Mouse (Mus musculus) cerebellum, postnatal 36 days (tissue): Measurements from ENCODE around the gene Med27.
A peak's percentile ranks its signal among the peaks of the same experiment; 100 is the strongest.

ENCODE experiments used
- DNase-seq, 2 experiments: peaks; one replicate each; pipeline ENCODE4 v3.0.0; 2021 to 2022; ENCODE audit warnings: mixed read lengths in 2 of 2

Gene Med27

GRCm38 (mm10) chr2:29473907-29474306 lies 127.3 kb downstream of the Med27 start:
- DNase-seq, result no peak

- no peak for DNase-seq
Measured at GRCm38 (mm10) chr2:29476702-29477101, 130.1 kb downstream of the Med27 start.

GRCm38 (mm10) chr2:29481856-29482255 lies 135.2 kb downstream of the Med27 start:
- no peak for DNase-seq

GRCm38 (mm10) chr2:29482979-29483718 lies 136.5 kb downstream of the Med27 start:
- DNase-seq, result no peak

GRCm38 (mm10) chr2:29485519-29485918 lies 138.9 kb downstream of the Med27 start:
- DNase-seq, result no peak

- no peak for DNase-seq
Measured at GRCm38 (mm10) chr2:29486491-29486890, 139.9 kb downstream of the Med27 start.

GRCm38 (mm10) chr2:29487652-29488051 lies 141.0 kb downstream of the Med27 start:
- DNase-seq, result no peak

- DNase-seq, result no peak
Measured at GRCm38 (mm10) chr2:29488379-29489236, 142.0 kb downstream of the Med27 start.

- no peak for DNase-seq
Measured at GRCm38 (mm10) chr2:29491656-29492055, 145.0 kb downstream of the Med27 start.

- DNase-seq, result peak in 1 of 2 experiments; percentile 27
Measured at GRCm38 (mm10) chr2:29493396-29494031, 146.9 kb downstream of the Med27 start.

GRCm38 (mm10) chr2:29495271-29495670 lies 148.7 kb downstream of the Med27 start:
- DNase-seq, result peak; percentile 37 to 43

- DNase-seq, result no peak
Measured at GRCm38 (mm10) chr2:29500601-29501350, 154.2 kb downstream of the Med27 start.

- no peak for DNase-seq
Measured at GRCm38 (mm10) chr2:29501381-29501780, 154.8 kb downstream of the Med27 start.

- DNase-seq, result no peak
Measured at GRCm38 (mm10) chr2:29504848-29505247, 158.2 kb downstream of the Med27 start.

- no peak for DNase-seq
Measured at GRCm38 (mm10) chr2:29506411-29506810, 159.8 kb downstream of the Med27 start.

- no peak for DNase-seq
Measured at GRCm38 (mm10) chr2:29513131-29513530, 166.5 kb downstream of the Med27 start.

- DNase-seq, result no peak
Measured at GRCm38 (mm10) chr2:29514836-29515235, 168.2 kb downstream of the Med27 start.

GRCm38 (mm10) chr2:29515831-29516447 lies 169.3 kb downstream of the Med27 start:
- DNase-seq, result peak; percentile 74 to 79

- DNase-seq, result no peak
Measured at GRCm38 (mm10) chr2:29516621-29517170, 170.1 kb downstream of the Med27 start.

- DNase-seq, result peak; percentile 30 to 35
Measured at GRCm38 (mm10) chr2:29519402-29519801, 172.8 kb downstream of the Med27 start.

- DNase-seq, result peak; percentile 36 to 53
Measured at GRCm38 (mm10) chr2:29520206-29520605, 173.6 kb downstream of the Med27 start.

GRCm38 (mm10) chr2:29521486-29521885 lies 174.9 kb downstream of the Med27 start:
- DNase-seq, result no peak
